Mouse (Mus musculus): ENCODE data around the gene Pth. TPM values are rescaled to one million over a fixed set of nuclear protein-coding genes. Genes with fewer than 3 reads are reported as not detected.

Pth gene
- total and polyA plus RNA-seq, 3 experiments, result not detected

DNA sequence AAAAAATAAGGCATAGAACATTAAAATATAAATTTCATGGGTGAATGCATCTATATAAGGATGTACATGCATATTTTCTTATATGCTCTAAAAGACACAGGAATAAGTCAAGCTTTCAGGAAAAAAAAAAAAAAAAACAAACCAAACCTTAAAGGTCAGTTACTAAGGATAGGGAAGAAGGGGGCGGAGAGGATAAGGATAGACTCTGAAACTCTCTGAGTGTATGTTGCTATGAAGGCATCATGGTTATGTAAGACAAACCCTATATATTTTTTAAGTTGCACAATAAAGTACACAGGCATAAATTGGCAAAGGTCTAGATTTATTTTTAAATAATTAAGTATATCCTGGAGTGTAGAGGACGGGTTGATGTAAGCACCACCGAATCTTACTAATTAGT is 26.9 kb upstream of the Pth start:
- no peak overlapping the region for H3K4me2 ChIP-seq (ENCODE audit: insufficient read depth, low read depth, poor library complexity, severe bottlenecking)
- no peaks in the 10 kb centered on the region for H3K36me3 ChIP-seq (replicated peaks in 1 of 2; ENCODE audit: control insufficient read depth in 1 of 2, insufficient read depth in 1 of 2, low read length in 1 of 2)
- no peak overlapping the region for H3K9ac ChIP-seq (ENCODE audit: insufficient read depth, low read depth)
- no peak overlapping the region for H3K4me3 ChIP-seq (replicated peaks in 1 of 3; ENCODE audit: low read depth in 2 of 3, low read length in 2 of 3, poor library complexity in 1 of 3)
- no peaks in the 10 kb centered on the region for H3K27me3 ChIP-seq (replicated peaks)
- H3K4me1 ChIP-seq (ENCODE audit: control insufficient read depth in 1 of 2, insufficient read depth in 2 of 2), result peaks cover 6 to 9% of the 10 kb centered on the region in 2 experiments
- no peak overlapping the region for H3K27ac ChIP-seq (ENCODE audit: insufficient read depth, low read depth)
- in situ Hi-C loops (cut with MboI; ENCODE audit: low pct_ligation_motif_present, low pct_unique_long_range_greater_than_20kb, low sequenced_read_pairs) (no loop called here), dilution Hi-C loops (cut with MboI; ENCODE audit: extremely low pct_ligation_motif_present, extremely low pct_unique_long_range_greater_than_20kb, low sequenced_read_pairs) (no loop called here)
- no peaks in the 10 kb centered on the region for H3K79me2 ChIP-seq (replicated peaks; ENCODE audit: control insufficient read depth, extremely low read depth, insufficient read depth, poor library complexity, severe bottlenecking)
- H3K9me3 ChIP-seq (replicated peaks; ENCODE audit: low read length), result no peaks in the 10 kb centered on the region
- no peak for DNase-seq (ENCODE audit: extremely low read depth)
- no peak for TF ChIP-seq JUND (conservative IDR thresholded peaks at IDR 0.05; ENCODE audit: low read depth, low read length)
- TF ChIP-seq GABPA (IDR thresholded peaks at IDR 0.05; ENCODE audit: insufficient replicate concordance, low read depth, low read length), result no peak
- no peak for TF ChIP-seq E2F4 (IDR thresholded peaks at IDR 0.05; ENCODE audit: insufficient replicate concordance, low read depth, low read length)
- no peak for TF ChIP-seq ELF1 (IDR thresholded peaks at IDR 0.05; ENCODE audit: low read depth, low read length)
- TF ChIP-seq MAZ (IDR thresholded peaks at IDR 0.05; ENCODE audit: low read depth, low read length), result no peak
- TF ChIP-seq NELFE (IDR thresholded peaks at IDR 0.05; ENCODE audit: low read depth, low read length), result no peak
- TF ChIP-seq BHLHE40 (IDR thresholded peaks at IDR 0.05; ENCODE audit: low read depth, low read length), result no peak
- TF ChIP-seq IRF4 (IDR thresholded peaks at IDR 0.05; ENCODE audit: low read depth, low read length), result no peak
- no peak for TF ChIP-seq MAX (IDR thresholded peaks at IDR 0.05; ENCODE audit: low read length)
- TF ChIP-seq ZMIZ1 (IDR thresholded peaks at IDR 0.05; ENCODE audit: low read depth, low read length), result no peak
- no peak for TF ChIP-seq JUN (IDR thresholded peaks at IDR 0.05; ENCODE audit: insufficient read depth, low read depth, low read length)
- TF ChIP-seq POLR2AphosphoS2 (IDR thresholded peaks at IDR 0.05; ENCODE audit: low read depth, low read length), result no peak
- TF ChIP-seq ZC3H11A (IDR thresholded peaks at IDR 0.05; ENCODE audit: low read depth, low read length), result no peak
- TF ChIP-seq CHD1 (IDR thresholded peaks at IDR 0.05; ENCODE audit: low read depth, low read length), result no peak
- no peak for TF ChIP-seq TCF12 (IDR thresholded peaks at IDR 0.05; ENCODE audit: low read depth, low read length)
- TF ChIP-seq MEF2A (IDR thresholded peaks at IDR 0.05; ENCODE audit: borderline replicate concordance, low read depth, low read length), result no peak
- no peak for TF ChIP-seq CHD2 (IDR thresholded peaks at IDR 0.05; ENCODE audit: low read length)
- TF ChIP-seq POLR2A (IDR thresholded peaks at IDR 0.05; ENCODE audit: low read depth, low read length), result no peak

DNA sequence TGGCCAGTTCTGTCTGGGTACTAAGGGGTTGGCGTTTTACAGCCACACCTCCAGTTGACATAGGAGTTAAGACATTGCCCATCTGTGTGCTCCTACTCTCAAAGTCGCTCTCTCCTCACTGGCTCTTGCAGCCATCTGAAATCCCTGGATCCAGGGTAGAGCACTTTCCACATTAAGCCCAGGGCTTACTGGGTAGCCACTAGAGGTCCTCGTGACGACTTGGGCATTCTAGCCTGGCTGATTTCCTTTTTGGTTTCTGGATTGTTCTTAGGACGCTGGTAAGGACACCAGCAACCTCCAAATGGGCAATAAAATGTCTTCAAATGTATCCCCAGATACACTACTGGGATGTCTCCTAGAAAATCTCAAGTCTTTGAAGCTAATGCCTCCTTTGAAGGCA is 20.3 kb upstream of the Pth start:
- H3K27ac ChIP-seq (ENCODE audit: insufficient read depth, low read depth), result no peak overlapping the region
- H3K27me3 ChIP-seq (replicated peaks), result no peaks in the 10 kb centered on the region
- dilution Hi-C loops (cut with MboI; ENCODE audit: extremely low pct_ligation_motif_present, extremely low pct_unique_long_range_greater_than_20kb, low sequenced_read_pairs), result no loop called here
- no peak overlapping the region for H3K9ac ChIP-seq (ENCODE audit: insufficient read depth, low read depth)
- H3K4me3 ChIP-seq (replicated peaks in 1 of 3; ENCODE audit: low read depth in 2 of 3, low read length in 2 of 3, poor library complexity in 1 of 3), result no peak overlapping the region
- peaks cover 0 to 2% of the 10 kb centered on the region in 2 experiments; a peak in 1 of 4 replicates for H3K4me1 ChIP-seq (ENCODE audit: control insufficient read depth in 1 of 2, insufficient read depth in 2 of 2)
- no peaks in the 10 kb centered on the region for H3K36me3 ChIP-seq (replicated peaks in 1 of 2; ENCODE audit: control insufficient read depth in 1 of 2, insufficient read depth in 1 of 2, low read length in 1 of 2)
- H3K79me2 ChIP-seq (replicated peaks; ENCODE audit: control insufficient read depth, extremely low read depth, insufficient read depth, poor library complexity, severe bottlenecking), result no peaks in the 10 kb centered on the region
- TF ChIP-seq RCOR1 (conservative IDR thresholded peaks at IDR 0.05; ENCODE audit: low read depth, low read length), result no peak
- peak; percentile 43 for TF ChIP-seq SMC3 (IDR thresholded peaks at IDR 0.05; ENCODE audit: low read depth, low read length)
- TF ChIP-seq CTCF (conservative IDR thresholded peaks at IDR 0.05 in 1 of 2, IDR thresholded peaks at IDR 0.05 in 1 of 2; ENCODE audit: low read depth in 2 of 2, low read length in 2 of 2), result peak; percentile 10 to 50; a peak in 2 of 4 replicates
- DNase-seq (ENCODE audit: extremely low read depth), result peak; percentile 6
- H3K9me3 ChIP-seq (replicated peaks; ENCODE audit: low read length), result no peaks in the 10 kb centered on the region
- H3K4me2 ChIP-seq (ENCODE audit: insufficient read depth, low read depth, poor library complexity, severe bottlenecking), result no peak overlapping the region
- in situ Hi-C loops (cut with MboI; ENCODE audit: low pct_ligation_motif_present, low pct_unique_long_range_greater_than_20kb, low sequenced_read_pairs), result no loop called here
